Mouse (Mus musculus): ENCODE measurements around the gene Efna5. TPM values are rescaled to one million over a fixed set of nuclear protein-coding genes. Genes with fewer than 3 reads are reported as not detected.

The Efna5 gene
- polyA plus RNA-seq, 1 experiment, result 1.9 TPM

DNA sequence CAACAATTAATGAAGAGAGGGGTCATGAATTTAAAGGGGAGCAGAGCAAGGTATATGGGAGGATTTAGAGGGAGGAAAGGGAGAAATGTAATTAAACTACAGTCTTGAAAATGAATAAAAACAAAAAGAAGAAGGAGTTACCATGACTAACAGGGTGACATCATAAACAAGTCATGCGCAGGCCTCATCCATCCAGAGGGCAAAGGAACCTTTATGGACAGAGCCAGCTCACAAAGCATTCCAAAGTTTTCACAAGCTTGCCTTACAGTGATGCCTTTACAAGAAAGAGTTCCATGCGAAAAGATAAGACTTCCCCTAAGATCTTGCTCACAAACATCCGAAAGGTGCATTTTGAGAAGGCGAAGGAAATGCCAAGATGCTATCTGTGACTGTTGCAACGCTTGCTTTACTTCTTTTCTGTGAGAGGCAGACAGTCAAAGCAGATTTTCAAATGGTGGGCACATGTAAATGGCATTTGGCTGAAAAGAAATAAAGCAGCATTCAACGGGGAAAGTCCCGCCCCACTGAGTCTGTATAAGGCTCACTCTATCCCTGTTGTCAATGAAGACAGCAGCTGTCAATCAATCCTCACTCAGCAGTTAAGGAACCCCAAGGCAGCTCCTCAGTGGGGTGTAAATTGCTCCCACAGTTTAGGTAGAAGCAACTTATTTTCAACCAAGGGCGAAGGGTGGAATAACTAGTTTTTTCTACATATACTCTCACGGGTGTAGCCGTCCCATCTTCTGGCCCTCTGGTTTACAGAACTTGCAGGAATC lies 152.8 kb downstream of the Efna5 start:
- no peaks in the 10 kb centered on the region for H3K27me3 ChIP-seq (ENCODE audit: control insufficient read depth, insufficient read depth, low read length)
- H3K4me3 ChIP-seq (ENCODE audit: control insufficient read depth, insufficient read depth, low read length), result no peak overlapping the region
- no peak overlapping the region for H3K27ac ChIP-seq (ENCODE audit: control insufficient read depth, insufficient read depth, low read length)
- no peak for DNase-seq
- no peaks in the 10 kb centered on the region for H3K36me3 ChIP-seq (ENCODE audit: control insufficient read depth, insufficient read depth, low read length)
- WGBS, result 94% methylated on average over 10 of the region's 10 CpGs
- no peaks in the 10 kb centered on the region for H3K4me1 ChIP-seq (replicated peaks; ENCODE audit: control insufficient read depth, insufficient read depth, low read length)
- TF ChIP-seq POLR2A (IDR thresholded peaks at IDR 0.05; ENCODE audit: control insufficient read depth, extremely low read depth, insufficient read depth, low read length, poor library complexity) (no peak), CTCF (IDR thresholded peaks at IDR 0.05; ENCODE audit: borderline replicate concordance, control insufficient read depth, extremely low read depth, insufficient read depth, low read length, poor library complexity) (no peak)

- DNase-seq, result no peak
- no peaks in the 10 kb centered on the region for H3K27me3 ChIP-seq (ENCODE audit: control insufficient read depth, insufficient read depth, low read length)
- no peaks in the 10 kb centered on the region for H3K36me3 ChIP-seq (ENCODE audit: control insufficient read depth, insufficient read depth, low read length)
- TF ChIP-seq CTCF (IDR thresholded peaks at IDR 0.05; ENCODE audit: borderline replicate concordance, control insufficient read depth, extremely low read depth, insufficient read depth, low read length, poor library complexity), result no peak
- no peak for TF ChIP-seq POLR2A (IDR thresholded peaks at IDR 0.05; ENCODE audit: control insufficient read depth, extremely low read depth, insufficient read depth, low read length, poor library complexity)
- H3K4me1 ChIP-seq (replicated peaks; ENCODE audit: control insufficient read depth, insufficient read depth, low read length), result no peaks in the 10 kb centered on the region
- H3K4me3 ChIP-seq (ENCODE audit: control insufficient read depth, insufficient read depth, low read length), result no peak overlapping the region
- H3K27ac ChIP-seq (ENCODE audit: control insufficient read depth, insufficient read depth, low read length), result no peak overlapping the region
- 93% methylated on average over 5 of the region's 5 CpGs for WGBS
Observed at GRCm38 (mm10) chr17:62726102-62726501, 155.0 kb downstream of the Efna5 start.

GRCm38 (mm10) chr17:62722962-62723361 lies 158.2 kb downstream of the Efna5 start:
- no peak for DNase-seq
- 95% methylated on average over 5 of the region's 5 CpGs for WGBS
- no peak overlapping the region for H3K4me3 ChIP-seq (ENCODE audit: control insufficient read depth, insufficient read depth, low read length)
- no peaks in the 10 kb centered on the region for H3K36me3 ChIP-seq (ENCODE audit: control insufficient read depth, insufficient read depth, low read length)
- no peak overlapping the region for H3K27ac ChIP-seq (ENCODE audit: control insufficient read depth, insufficient read depth, low read length)
- TF ChIP-seq CTCF (IDR thresholded peaks at IDR 0.05; ENCODE audit: borderline replicate concordance, control insufficient read depth, extremely low read depth, insufficient read depth, low read length, poor library complexity) (no peak), POLR2A (IDR thresholded peaks at IDR 0.05; ENCODE audit: control insufficient read depth, extremely low read depth, insufficient read depth, low read length, poor library complexity) (no peak)
- H3K27me3 ChIP-seq (ENCODE audit: control insufficient read depth, insufficient read depth, low read length), result no peaks in the 10 kb centered on the region
- H3K4me1 ChIP-seq (replicated peaks; ENCODE audit: control insufficient read depth, insufficient read depth, low read length), result no peaks in the 10 kb centered on the region

DNA sequence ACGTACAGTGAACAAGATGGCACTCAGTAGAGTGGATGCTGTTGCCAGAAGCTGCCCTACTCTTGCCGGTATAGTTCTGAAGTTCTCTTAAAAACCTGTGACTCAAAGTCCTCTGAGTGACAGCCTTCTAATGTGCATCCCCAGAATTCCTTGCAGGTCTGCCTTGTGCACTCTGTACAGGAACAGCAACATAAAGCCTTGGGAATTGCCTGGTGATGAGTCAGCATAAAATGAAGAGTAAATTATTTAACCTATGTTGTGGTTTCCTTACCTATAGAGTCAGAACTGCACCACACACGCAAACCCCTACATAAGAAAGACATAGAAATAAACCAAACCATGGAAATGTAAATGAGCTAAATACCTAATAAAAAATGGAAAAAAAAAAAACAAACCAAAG lies 159.5 kb downstream of the Efna5 start:
- 89% methylated on average over 3 of the region's 3 CpGs for WGBS
- Histone ChIP-seq H3K4me1 (replicated peaks; ENCODE audit: control insufficient read depth, insufficient read depth, low read length) (no peaks in the 10 kb centered on the region), H3K27me3 (ENCODE audit: control insufficient read depth, insufficient read depth, low read length) (no peaks in the 10 kb centered on the region), H3K27ac (ENCODE audit: control insufficient read depth, insufficient read depth, low read length) (no peak overlapping the region), H3K36me3 (ENCODE audit: control insufficient read depth, insufficient read depth, low read length) (no peaks in the 10 kb centered on the region), H3K4me3 (ENCODE audit: control insufficient read depth, insufficient read depth, low read length) (no peak overlapping the region)
- no peak for DNase-seq
- TF ChIP-seq POLR2A (IDR thresholded peaks at IDR 0.05; ENCODE audit: control insufficient read depth, extremely low read depth, insufficient read depth, low read length, poor library complexity) (no peak), CTCF (IDR thresholded peaks at IDR 0.05; ENCODE audit: borderline replicate concordance, control insufficient read depth, extremely low read depth, insufficient read depth, low read length, poor library complexity) (no peak)

DNA sequence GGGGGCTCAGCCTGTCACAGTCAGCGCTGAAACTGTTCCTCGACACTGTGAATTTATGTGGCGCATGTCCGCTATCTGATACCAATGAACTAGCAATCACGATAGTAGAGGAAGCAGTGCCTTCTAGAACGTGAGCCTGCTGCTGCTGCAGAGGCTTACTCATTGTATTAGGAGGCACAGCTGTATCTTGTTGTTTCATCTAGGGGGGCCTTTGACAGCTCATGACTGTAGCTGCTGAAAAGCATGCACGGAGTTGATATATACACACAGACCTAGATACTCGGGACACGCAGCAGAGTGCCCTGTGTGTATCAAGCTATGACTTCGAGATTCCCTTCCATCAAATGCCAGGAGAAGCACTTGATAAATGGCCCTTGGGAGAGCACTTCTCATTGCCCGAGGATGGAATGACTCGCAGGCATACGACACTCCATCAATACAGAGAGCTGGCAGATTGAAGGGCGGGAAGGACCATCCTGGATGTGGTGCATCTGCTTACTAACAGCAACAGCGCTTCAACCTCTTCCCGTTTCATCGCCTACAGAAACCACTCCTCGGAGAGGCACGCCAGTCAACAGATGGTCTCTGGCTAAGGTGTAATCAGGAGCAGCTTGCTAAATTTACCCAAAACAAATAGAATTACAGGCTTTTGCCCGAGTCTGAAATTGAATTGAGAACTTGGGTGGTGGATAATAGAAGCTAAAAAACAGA lies 160.2 kb downstream of the Efna5 start:
- no peak overlapping the region for H3K27ac ChIP-seq (ENCODE audit: control insufficient read depth, insufficient read depth, low read length)
- no peaks in the 10 kb centered on the region for H3K36me3 ChIP-seq (ENCODE audit: control insufficient read depth, insufficient read depth, low read length)
- no peak for TF ChIP-seq CTCF (IDR thresholded peaks at IDR 0.05; ENCODE audit: borderline replicate concordance, control insufficient read depth, extremely low read depth, insufficient read depth, low read length, poor library complexity)
- TF ChIP-seq POLR2A (IDR thresholded peaks at IDR 0.05; ENCODE audit: control insufficient read depth, extremely low read depth, insufficient read depth, low read length, poor library complexity), result no peak
- no peak for DNase-seq
- H3K4me3 ChIP-seq (ENCODE audit: control insufficient read depth, insufficient read depth, low read length), result no peak overlapping the region
- 87% methylated on average over 20 of the region's 20 CpGs for WGBS
- H3K27me3 ChIP-seq (ENCODE audit: control insufficient read depth, insufficient read depth, low read length), result no peaks in the 10 kb centered on the region
- H3K4me1 ChIP-seq (replicated peaks; ENCODE audit: control insufficient read depth, insufficient read depth, low read length), result no peaks in the 10 kb centered on the region

DNA sequence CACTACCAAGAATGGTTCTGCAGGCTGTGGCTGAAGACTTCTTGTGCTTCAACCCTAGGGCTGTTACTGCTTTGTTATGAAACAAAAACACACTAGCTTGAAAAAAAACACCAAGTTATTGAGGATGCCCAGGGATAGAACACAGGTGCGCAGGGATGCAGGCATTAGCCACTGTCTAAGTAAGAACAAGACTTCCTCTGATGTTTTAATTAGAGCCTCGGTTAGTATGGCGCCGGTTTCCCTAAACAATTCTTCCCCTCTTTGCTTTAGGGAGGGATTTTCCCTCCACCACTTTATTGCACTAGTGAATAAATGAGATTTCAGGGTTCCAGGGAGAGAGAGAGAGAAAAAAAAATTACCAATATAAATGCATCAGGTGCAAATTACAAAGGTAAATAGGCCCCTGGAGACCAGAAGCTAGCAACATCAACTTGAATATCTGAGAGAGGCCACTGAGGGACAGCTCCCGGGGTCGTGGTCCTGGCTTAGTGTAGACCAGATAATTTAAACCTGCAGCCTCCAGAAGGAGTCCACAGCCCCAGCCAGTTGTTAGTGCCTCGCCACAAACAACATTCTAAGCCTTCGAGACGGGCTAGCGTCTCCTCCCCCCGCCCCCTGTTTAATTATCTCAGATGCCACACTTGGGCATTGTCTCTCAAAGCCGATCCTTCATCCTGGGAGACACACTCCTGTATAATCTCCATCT lies 163.5 kb downstream of the Efna5 start:
- no peak overlapping the region for H3K27ac ChIP-seq (ENCODE audit: control insufficient read depth, insufficient read depth, low read length)
- no peaks in the 10 kb centered on the region for H3K27me3 ChIP-seq (ENCODE audit: control insufficient read depth, insufficient read depth, low read length)
- H3K4me3 ChIP-seq (ENCODE audit: control insufficient read depth, insufficient read depth, low read length), result no peak overlapping the region
- DNase-seq, result no peak
- H3K36me3 ChIP-seq (ENCODE audit: control insufficient read depth, insufficient read depth, low read length), result no peaks in the 10 kb centered on the region
- no peak for TF ChIP-seq CTCF (IDR thresholded peaks at IDR 0.05; ENCODE audit: borderline replicate concordance, control insufficient read depth, extremely low read depth, insufficient read depth, low read length, poor library complexity)
- no peak for TF ChIP-seq POLR2A (IDR thresholded peaks at IDR 0.05; ENCODE audit: control insufficient read depth, extremely low read depth, insufficient read depth, low read length, poor library complexity)
- 89% methylated on average over 12 of the region's 12 CpGs for WGBS
- no peaks in the 10 kb centered on the region for H3K4me1 ChIP-seq (replicated peaks; ENCODE audit: control insufficient read depth, insufficient read depth, low read length)
